Mouse (Mus musculus) liver, adult 2 months (tissue): ENCODE measurements around the gene C87436. TPM values are rescaled to one million over a fixed set of nuclear protein-coding genes. Genes with fewer than 3 reads are reported as not detected.
A peak's percentile ranks its signal among the peaks of the same experiment; 100 is the strongest.

ENCODE experiments used
- DNase-seq: peaks from one replicate; pipeline ENCODE4 v3.0.0-alpha.2; 2011; ENCODE audit warnings: low read depth, low spot score; ENCODE audit errors: extremely low read depth
- H3K27ac ChIP-seq: fragments of 200-500 bp; replicated peaks from 2 replicates; pipeline ENCODE4 v1.5.1; 2012; ENCODE audit warnings: low read depth, mild to moderate bottlenecking, control low read depth, inconsistent platforms, low read length; ENCODE audit not compliant: insufficient read depth
- H3K27me3 ChIP-seq: fragments of 200-500 bp; 2 replicates; pipeline ENCODE4 v1.6.1; 2012; ENCODE audit warnings: mild to moderate bottlenecking, moderate library complexity, low read length, inconsistent platforms; ENCODE audit not compliant: control insufficient read depth, insufficient read depth
- H3K36me3 ChIP-seq: fragments of 200-500 bp; 2 replicates; pipeline ENCODE4 v1.6.1; 2012; ENCODE audit warnings: low read length, inconsistent platforms; ENCODE audit not compliant: control insufficient read depth, insufficient read depth
- H3K4me1 ChIP-seq: fragments of 200-500 bp; 2 replicates; pipeline ENCODE4 v1.6.1; 2011; ENCODE audit warnings: low read length; ENCODE audit not compliant: control insufficient read depth, insufficient read depth
- H3K4me3 ChIP-seq: fragments of 200-500 bp; 2 replicates; pipeline ENCODE4 v1.5.1; 2011; ENCODE audit warnings: low read depth, mild to moderate bottlenecking, control low read depth, low read length, moderate library complexity; ENCODE audit not compliant: insufficient read depth
- H3K79me2 ChIP-seq: fragments of 200-500 bp; 2 replicates; pipeline ENCODE4 v1.6.1; 2012; ENCODE audit warnings: inconsistent platforms, mild to moderate bottlenecking, low read length, moderate library complexity; ENCODE audit not compliant: control insufficient read depth, insufficient read depth
- H3K9ac ChIP-seq: fragments of 200-500 bp; 2 replicates; pipeline ENCODE4 v1.6.1; 2012; ENCODE audit warnings: low read depth, mild to moderate bottlenecking, control low read depth, inconsistent platforms, low read length
- CTCF ChIP-seq: fragments of 200-500 bp; IDR thresholded peaks from 2 replicates; pipeline ENCODE4 v1.5.1; 2011; ENCODE audit warnings: low read depth, low read length, control low read depth
- POLR2A ChIP-seq: fragments of 200-500 bp; IDR thresholded peaks from 2 replicates; pipeline ENCODE4 v1.6.1; 2011; ENCODE audit warnings: low read length, control low read depth; ENCODE audit not compliant: insufficient read depth; ENCODE audit errors: extremely low read depth
- WGBS: fragments of 180-500 bp; shearing (Covaris S2); methylation state at CpG from one replicate; pipeline ENCODE4 v1.1.7; 2018; 5-methylcytosine and 5-hydroxymethylcytosine counted together
- polyA plus RNA-seq: library from polyadenylated mRNA; depleted of rRNA; stranded (reverse); fragments of >200 nt; gene quantifications from 2 replicates; pipeline ENCODE4 v1.2.3, GENCODE M21; 2012
- total RNA-seq: library from RNA; depleted of rRNA; stranded (reverse); fragments of >200 nt; gene quantifications from 2 replicates; pipeline ENCODE4 v1.2.3, GENCODE M21; 2014

The C87436 gene
- total and polyA plus RNA-seq, 2 experiments, result 7.6 to 10.1 TPM

GRCm38 (mm10) chr6:86404996-86405395, 33.2 kb upstream of the C87436 start:
- Histone ChIP-seq H3K27me3 (no peaks in the 10 kb centered on the region), H3K9ac (no peak overlapping the region), H3K4me1 (peaks cover 10% of the 10 kb centered on the region), H3K4me3 (peak overlapping the region; percentile 93; the same call in 1 of the 2 replicates), H3K36me3 (no peaks in the 10 kb centered on the region), H3K27ac (no peak overlapping the region), H3K79me2 (peaks cover 7% of the 10 kb centered on the region; the same call in 1 of the 2 replicates)
- TF ChIP-seq CTCF (no peak), POLR2A (no peak)
- no peak for DNase-seq
- 3% methylated on average over 11 of the region's 11 CpGs for WGBS

GRCm38 (mm10) chr6:86406306-86406705, 31.9 kb upstream of the C87436 start:
- Histone ChIP-seq H3K4me3 (no peak overlapping the region), H3K36me3 (no peaks in the 10 kb centered on the region), H3K9ac (no peak overlapping the region), H3K27ac (no peak overlapping the region), H3K4me1 (peaks cover 6% of the 10 kb centered on the region; the same call in 1 of the 2 replicates), H3K27me3 (no peaks in the 10 kb centered on the region), H3K79me2 (peaks cover 7% of the 10 kb centered on the region; the same call in 1 of the 2 replicates)
- no peak for DNase-seq
- TF ChIP-seq CTCF, result no peak
- no peak for TF ChIP-seq POLR2A

GRCm38 (mm10) chr6:86418711-86419110, 19.5 kb upstream of the C87436 start:
- no peak for DNase-seq
- no peak for TF ChIP-seq CTCF
- no peak for TF ChIP-seq POLR2A
- H3K9ac ChIP-seq, result no peak overlapping the region
- H3K79me2 ChIP-seq, result no peaks in the 10 kb centered on the region
- no peaks in the 10 kb centered on the region for H3K4me1 ChIP-seq
- no peak overlapping the region for H3K27ac ChIP-seq
- H3K36me3 ChIP-seq, result peaks cover 41% of the 10 kb centered on the region
- 87% methylated on average over 6 of the region's 6 CpGs for WGBS
- H3K4me3 ChIP-seq, result no peak overlapping the region
- H3K27me3 ChIP-seq, result no peaks in the 10 kb centered on the region

- Histone ChIP-seq H3K4me1 (no peaks in the 10 kb centered on the region), H3K9ac (no peak overlapping the region), H3K36me3 (peaks cover 41% of the 10 kb centered on the region), H3K27me3 (no peaks in the 10 kb centered on the region), H3K4me3 (no peak overlapping the region), H3K27ac (no peak overlapping the region), H3K79me2 (no peaks in the 10 kb centered on the region)
- WGBS, result 92% methylated on average over 3 of the region's 3 CpGs
- DNase-seq, result no peak
- no peak for TF ChIP-seq POLR2A
- no peak for TF ChIP-seq CTCF
Measured at GRCm38 (mm10) chr6:86419239-86419638, 18.9 kb upstream of the C87436 start.

- Histone ChIP-seq H3K79me2 (no peaks in the 10 kb centered on the region), H3K4me1 (no peaks in the 10 kb centered on the region), H3K27ac (no peak overlapping the region), H3K36me3 (peaks cover 44% of the 10 kb centered on the region), H3K4me3 (no peak overlapping the region), H3K27me3 (no peaks in the 10 kb centered on the region), H3K9ac (no peak overlapping the region)
- TF ChIP-seq CTCF (peak; percentile 35), POLR2A (no peak)
- DNase-seq, result no peak
- 88% methylated on average over 6 of the region's 6 CpGs for WGBS
Measured at GRCm38 (mm10) chr6:86420491-86420890, 17.7 kb upstream of the C87436 start.

- Histone ChIP-seq H3K27me3 (no peaks in the 10 kb centered on the region), H3K4me1 (no peaks in the 10 kb centered on the region), H3K27ac (no peak within 1 kb of the TSS), H3K79me2 (no peaks in the 10 kb centered on the region), H3K4me3 (no peak within 1 kb of the TSS), H3K36me3 (peaks cover 37% of the 10 kb centered on the region), H3K9ac (no peak within 1 kb of the TSS)
- WGBS, result 98% methylated on average over 1 of the region's 1 CpGs
- DNase-seq, result no peak
- TF ChIP-seq CTCF (no peak), POLR2A (no peak)
Measured at GRCm38 (mm10) chr6:86426358-86426757, 11.8 kb upstream of the C87436 start, which contains the start of gene Gm44790. Gene Gm44790 (plus strand): TSS chr6:86426658.
